Mouse (Mus musculus): Measurements from ENCODE around the gene Qrfp.

DNA sequence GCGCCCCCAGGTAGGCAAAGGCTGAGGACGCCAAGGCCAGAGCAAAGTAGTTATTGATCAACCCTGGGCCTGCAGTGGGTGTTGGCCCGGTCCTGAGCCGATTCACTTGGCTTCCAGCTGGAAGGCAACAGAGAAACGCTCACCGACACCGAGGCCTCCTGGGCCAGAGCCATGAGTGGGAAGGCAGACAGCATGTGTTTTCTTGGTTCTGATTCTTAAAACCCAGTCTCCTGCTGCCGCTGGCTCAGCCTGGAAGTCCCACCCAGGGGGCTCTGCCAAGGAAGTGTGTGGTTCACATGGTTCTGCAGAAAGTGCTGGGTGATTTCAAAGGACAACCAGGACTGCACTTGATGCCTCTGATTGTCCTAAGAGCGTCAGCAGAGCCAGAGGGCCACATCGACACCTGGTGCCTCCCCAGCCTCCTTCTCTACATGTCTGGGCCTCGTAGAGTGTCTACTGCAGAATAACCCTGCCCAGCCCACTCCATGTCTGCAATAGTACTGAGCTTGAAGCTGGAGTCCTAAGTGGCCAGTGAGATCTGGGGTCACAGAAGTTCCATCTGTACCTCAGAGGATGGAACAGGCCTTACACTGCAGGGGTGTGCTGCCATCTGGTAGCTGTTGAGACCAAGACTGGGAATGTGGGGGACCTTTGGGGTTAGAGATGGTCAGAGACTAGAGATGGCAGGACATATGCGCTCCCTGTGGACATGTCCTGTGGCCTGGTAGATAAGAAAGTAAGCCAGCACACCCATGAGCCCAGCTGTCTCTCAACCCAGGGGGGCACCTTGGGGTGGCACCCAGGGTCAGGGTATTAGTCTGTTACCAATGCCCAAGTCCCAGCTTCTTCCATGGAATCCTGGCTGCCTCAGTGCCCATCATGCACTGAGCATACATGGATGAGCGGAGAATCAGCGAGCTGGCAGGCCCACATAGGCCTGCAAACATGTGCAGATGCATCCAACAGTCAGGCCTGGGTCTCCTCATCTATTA, 16.0 kb upstream of the Qrfp start:
- TF ChIP-seq CTCF (IDR thresholded peaks at IDR 0.05; ENCODE audit: low read depth) (no peak), EP300 (IDR thresholded peaks at IDR 0.05; ENCODE audit: low read depth) (no peak)
